Mouse (Mus musculus): ENCODE measurements around the gene Vmn1r77. TPM values are rescaled to one million over a fixed set of nuclear protein-coding genes. Genes with fewer than 3 reads are reported as not detected.
"Not testable (repeated sequence)": the region's sequence is repeated elsewhere in the genome, so short reads cannot be mapped to it uniquely, and the experiment has no call there.

Gene Vmn1r77
- polyA plus RNA-seq (2015; fragmentation: Nextera tagmentation; extraction: Ambion mirVana) = not detected in 2 replicates

- H3K4me1 ChIP-seq (replicated peaks); H3K27ac ChIP-seq; H3K27me3 ChIP-seq; ATAC-seq; H3K9ac ChIP-seq (replicated peaks); H3K36me3 ChIP-seq; H3K9me3 ChIP-seq; H3K4me2 ChIP-seq (replicated peaks); H3K4me3 ChIP-seq (replicated peaks): not testable (repeated sequence)
These were observed at the start of gene Vmn1r77 for GRCm38 (mm10) chr7:12036452-12036851. Gene Vmn1r77 (plus strand): TSS chr7:12036752.

GRCm38 (mm10) chr7:12011491-12011890 is 25.1 kb upstream of the Vmn1r77 start:
- not testable (repeated sequence) for H3K4me3 ChIP-seq (replicated peaks); H3K27ac ChIP-seq; H3K9ac ChIP-seq (replicated peaks); H3K4me1 ChIP-seq (replicated peaks); H3K4me2 ChIP-seq (replicated peaks); ATAC-seq; H3K27me3 ChIP-seq
- WGBS = 95% methylated on average over 5 of the region's 5 CpGs
- peaks cover 61% of the 10 kb centered on the region for H3K9me3 ChIP-seq
- H3K36me3 ChIP-seq = peaks cover 11% of the 10 kb centered on the region

- Histone ChIP-seq H3K36me3 (peaks cover 11% of the 10 kb centered on the region), H3K9me3 (peaks cover 65% of the 10 kb centered on the region)
- not testable (repeated sequence) for H3K4me1 ChIP-seq (replicated peaks); H3K4me2 ChIP-seq (replicated peaks); ATAC-seq; H3K27ac ChIP-seq; H3K27me3 ChIP-seq; H3K9ac ChIP-seq (replicated peaks); H3K4me3 ChIP-seq (replicated peaks)
- 89% methylated on average over 3 of the region's 3 CpGs for WGBS
These were observed 24.2 kb upstream of the Vmn1r77 start for GRCm38 (mm10) chr7:12012392-12012791.

- 84% methylated on average over 4 of the region's 4 CpGs for WGBS
- no peaks in the 10 kb centered on the region for H3K4me1 ChIP-seq (replicated peaks)
- H3K27me3 ChIP-seq = no peaks in the 10 kb centered on the region
- H3K4me3 ChIP-seq (replicated peaks) = no peak overlapping the region
- no peak for ATAC-seq
- no peak overlapping the region for H3K27ac ChIP-seq
- peaks cover 68% of the 10 kb centered on the region for H3K9me3 ChIP-seq
- no peak overlapping the region for H3K9ac ChIP-seq (replicated peaks)
- H3K4me2 ChIP-seq (replicated peaks) = no peak overlapping the region
- H3K36me3 ChIP-seq = peaks cover 11% of the 10 kb centered on the region
These were observed 23.4 kb upstream of the Vmn1r77 start for GRCm38 (mm10) chr7:12013106-12013505.

- not testable (repeated sequence) for H3K4me1 ChIP-seq (replicated peaks); H3K27me3 ChIP-seq; H3K4me2 ChIP-seq (replicated peaks); H3K36me3 ChIP-seq; H3K27ac ChIP-seq; H3K9ac ChIP-seq (replicated peaks); H3K4me3 ChIP-seq (replicated peaks)
- peaks cover 52% of the 10 kb centered on the region for H3K9me3 ChIP-seq
- 81% methylated on average over 2 of the region's 2 CpGs for WGBS
- peak; percentile 60; the same call in 1 of the 2 replicates for ATAC-seq
These were observed 18.7 kb upstream of the Vmn1r77 start for GRCm38 (mm10) chr7:12017829-12018228.

- Histone ChIP-seq H3K27me3 (no peaks in the 10 kb centered on the region), H3K27ac (no peak overlapping the region), H3K9me3 (peaks cover 15% of the 10 kb centered on the region), H3K4me3 (replicated peaks) (no peak overlapping the region), H3K36me3 (no peaks in the 10 kb centered on the region), H3K4me2 (replicated peaks) (no peak overlapping the region), H3K4me1 (replicated peaks) (no peaks in the 10 kb centered on the region), H3K9ac (replicated peaks) (no peak overlapping the region)
- ATAC-seq = no peak
- WGBS = 79% methylated on average over 2 of the region's 2 CpGs
These were observed 4.1 kb downstream of the Vmn1r77 start for GRCm38 (mm10) chr7:12040664-12041063.

Other genes starting within 250 kb of the Vmn1r77 start
- gene Vmn1r74, start 202.8 kb upstream of the Vmn1r77 start, polyA plus RNA-seq (2015; fragmentation: Nextera tagmentation; extraction: Ambion mirVana) = not detected in 2 replicates
- not detected in 2 replicates for gene Vmn1r75, start 162.1 kb upstream of the Vmn1r77 start, polyA plus RNA-seq (2015; fragmentation: Nextera tagmentation; extraction: Ambion mirVana)
- not detected in 2 replicates for gene Vmn1r76, start 98.5 kb upstream of the Vmn1r77 start, polyA plus RNA-seq (2015; fragmentation: Nextera tagmentation; extraction: Ambion mirVana)
- not detected in 2 replicates for gene Vmn1r78, start 113.5 kb downstream of the Vmn1r77 start, polyA plus RNA-seq (2015; fragmentation: Nextera tagmentation; extraction: Ambion mirVana)
- gene Vmn1r79, start 134.5 kb downstream of the Vmn1r77 start, polyA plus RNA-seq (2015; fragmentation: Nextera tagmentation; extraction: Ambion mirVana) = not detected in 2 replicates
- gene Vmn1r80, start 152.5 kb downstream of the Vmn1r77 start, polyA plus RNA-seq (2015; fragmentation: Nextera tagmentation; extraction: Ambion mirVana) = not detected in 2 replicates
- not detected in 2 replicates for gene Vmn1r81, start 231.5 kb downstream of the Vmn1r77 start, polyA plus RNA-seq (2015; fragmentation: Nextera tagmentation; extraction: Ambion mirVana)

Measured in midbrain, embryonic 13.5 days (tissue).